Mouse (Mus musculus) layer of hippocampus, adult 11-12 months (tissue): ENCODE data around the gene Tecpr1.

ENCODE experiments used
- DNase-seq: peaks from one replicate; pipeline ENCODE4 v3.0.0; 2022; ENCODE audit warnings: low spot score

The Tecpr1 gene

GRCm38 (mm10) chr5:144207478-144207877 is 15.9 kb downstream of the Tecpr1 start:
- peak; percentile 59 for DNase-seq

DNA sequence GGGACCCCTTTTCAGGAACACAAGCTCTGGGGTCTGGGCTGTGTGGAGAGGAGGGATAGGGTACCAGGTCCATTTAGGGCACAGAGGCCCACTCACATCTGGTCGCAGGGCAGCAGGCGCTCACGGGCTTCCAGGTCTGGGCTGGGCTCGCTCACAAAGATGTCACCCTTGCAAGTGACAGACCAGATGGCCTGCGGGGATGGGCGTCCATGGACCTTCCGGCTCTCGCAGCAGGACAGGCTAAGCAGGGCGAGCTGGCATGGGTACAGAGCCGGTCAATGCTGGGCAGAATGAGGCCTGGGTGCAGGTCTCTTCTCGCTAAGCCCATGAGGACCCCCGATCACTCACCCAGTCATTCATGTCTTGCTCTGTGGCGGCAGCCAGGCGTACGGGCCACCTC is 17.3 kb downstream of the Tecpr1 start:
- DNase-seq, result no peak

- no peak for DNase-seq
Measured at GRCm38 (mm10) chr5:144204911-144205310, 18.5 kb downstream of the Tecpr1 start.

DNA sequence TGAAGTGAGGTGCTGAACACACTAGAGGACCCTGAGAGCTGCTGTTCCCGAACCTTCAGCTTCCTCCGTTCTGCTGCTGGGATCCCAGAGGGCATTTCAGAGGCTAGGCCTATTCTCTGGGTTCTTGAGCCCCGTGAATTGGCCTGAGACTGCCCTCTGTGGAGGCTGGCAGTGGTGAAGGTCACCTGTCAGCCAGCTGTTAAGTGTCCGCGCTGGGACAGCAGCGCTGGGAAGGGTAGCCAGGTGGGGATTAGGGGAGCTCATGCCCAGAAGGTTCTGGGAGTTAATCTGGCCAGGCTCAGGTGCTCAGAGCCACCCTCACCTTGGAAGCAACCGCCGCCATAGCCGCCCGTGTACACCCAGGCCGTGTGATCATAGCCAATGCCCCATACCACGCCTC is 19.1 kb downstream of the Tecpr1 start:
- DNase-seq, result no peak

DNA sequence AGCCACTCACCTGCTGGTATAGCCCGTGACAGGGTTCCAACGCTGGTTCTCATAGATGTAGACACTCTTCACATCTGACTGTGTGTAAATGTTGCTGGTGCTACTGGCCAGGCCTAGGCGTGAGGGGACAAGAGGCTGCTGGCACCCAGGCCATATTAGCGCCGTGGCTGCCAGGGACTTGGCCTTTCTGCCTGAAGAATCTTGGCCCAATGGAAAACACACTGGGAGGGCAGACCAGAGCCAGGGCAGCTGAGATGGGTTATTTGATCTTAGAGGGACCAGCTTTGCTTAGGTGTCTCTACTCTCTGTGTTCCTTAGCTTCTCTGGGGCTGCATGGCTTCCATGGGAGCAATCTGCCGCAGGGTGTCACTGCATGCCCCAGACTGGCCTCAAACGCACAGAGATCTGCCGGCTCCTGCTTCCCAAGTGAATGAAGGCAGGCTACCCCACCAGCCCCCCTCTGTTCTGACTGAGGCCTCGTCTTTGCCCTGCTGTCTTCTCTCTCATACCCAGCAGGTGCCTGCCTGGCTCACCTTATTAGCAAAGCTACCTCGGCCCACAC is 19.9 kb downstream of the Tecpr1 start:
- DNase-seq, result no peak

DNA sequence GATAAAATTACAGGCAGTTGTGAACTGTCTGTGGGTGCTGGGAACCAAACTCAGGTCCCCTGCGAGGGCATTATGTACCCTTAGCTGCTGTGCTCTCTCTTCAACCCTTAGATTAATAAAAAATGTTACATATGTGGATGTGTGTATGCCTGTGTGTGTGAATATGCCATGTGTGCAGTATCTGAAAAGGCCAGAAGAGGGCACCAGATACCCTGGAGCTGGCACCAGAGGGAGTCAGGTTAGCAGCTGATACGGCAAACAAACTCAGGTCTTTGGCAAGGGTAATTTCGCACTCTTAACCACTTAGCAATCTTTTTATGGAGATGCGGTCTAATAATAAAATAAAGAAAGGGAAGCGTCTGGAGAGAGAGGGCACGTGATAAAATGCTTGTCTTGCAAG is 21.0 kb downstream of the Tecpr1 start:
- DNase-seq, result no peak

DNA sequence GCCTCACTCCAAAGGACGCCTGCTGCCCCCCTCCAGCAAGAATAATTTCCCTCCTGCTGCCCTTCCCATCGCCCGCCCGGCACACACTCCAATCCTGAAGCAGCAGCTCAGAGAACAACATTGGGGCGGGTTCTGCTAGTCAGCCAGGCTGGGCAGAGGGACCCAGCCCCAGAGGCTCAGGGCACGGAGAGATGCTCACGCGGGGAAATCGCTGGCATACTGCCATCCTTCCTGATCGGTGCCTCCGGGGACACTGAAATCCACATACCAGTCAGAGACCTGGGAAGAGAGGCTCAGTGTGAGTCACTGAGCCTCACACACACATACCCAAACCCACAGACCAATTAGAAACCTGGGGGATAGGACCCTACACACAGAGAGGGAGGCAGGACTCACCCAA is 22.8 kb downstream of the Tecpr1 start:
- no peak for DNase-seq

DNA sequence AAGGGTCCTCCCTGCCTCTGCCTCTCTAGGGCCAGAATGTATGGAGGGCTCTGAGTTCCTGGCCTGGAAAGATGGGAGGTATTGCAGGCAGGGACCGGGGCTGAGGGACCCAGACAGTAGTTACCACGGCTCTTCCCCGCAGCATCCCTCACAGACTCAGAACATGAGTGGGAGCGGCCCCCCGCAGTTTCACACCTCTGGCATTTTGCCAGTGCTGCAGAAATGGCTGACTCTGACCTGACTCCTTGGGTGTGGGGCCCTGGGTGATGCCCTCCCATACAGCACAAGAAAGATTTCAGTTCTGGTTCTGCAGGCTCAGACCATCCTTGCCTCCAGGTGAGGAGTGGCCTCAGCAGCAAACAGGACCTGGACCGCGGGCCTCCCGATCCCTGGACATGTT is 27.8 kb downstream of the Tecpr1 start:
- DNase-seq, result no peak

GRCm38 (mm10) chr5:144194416-144194815 is 29.0 kb downstream of the Tecpr1 start:
- no peak for DNase-seq

GRCm38 (mm10) chr5:144192673-144193072 is 30.7 kb downstream of the Tecpr1 start:
- DNase-seq, result no peak

GRCm38 (mm10) chr5:144191026-144191425 is 32.4 kb downstream of the Tecpr1 start:
- no peak for DNase-seq

DNA sequence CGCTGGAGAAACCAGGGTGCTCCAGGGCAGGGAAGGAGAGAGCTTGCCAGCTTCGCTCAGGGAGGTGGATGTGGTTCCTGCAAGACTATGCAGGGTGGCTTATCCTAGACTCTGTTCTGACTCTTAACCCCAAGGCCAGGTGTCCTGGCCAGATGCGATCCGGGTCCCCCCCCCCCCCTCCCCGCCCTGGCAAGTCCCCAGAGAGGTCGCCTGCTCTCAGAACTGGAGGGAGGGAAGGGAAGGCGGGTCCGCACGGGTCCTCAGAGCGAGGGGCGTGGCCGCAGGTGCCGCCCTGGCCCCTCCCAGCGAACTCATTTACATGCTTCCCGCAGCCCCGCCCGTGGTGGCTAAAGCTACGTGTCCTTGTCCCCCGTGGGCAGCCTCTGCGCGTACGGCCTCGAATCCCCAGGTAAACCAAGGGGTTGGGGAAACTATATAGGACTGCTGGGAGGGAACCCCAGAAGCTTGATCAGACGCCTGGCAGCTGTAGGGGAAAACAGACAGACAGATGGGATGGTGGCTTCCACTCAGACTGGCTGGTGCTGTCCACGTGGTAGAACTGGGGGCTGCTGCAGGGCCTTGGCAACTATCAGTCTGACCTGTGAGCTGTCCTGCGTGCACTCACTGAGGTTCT is 33.3 kb downstream of the Tecpr1 start, which contains the start of gene Bhlha15:
Bhlha15 (plus strand) TSS at position 337 of the 634 bp plus-strand sequence.
- DNase-seq, result no peak

DNA sequence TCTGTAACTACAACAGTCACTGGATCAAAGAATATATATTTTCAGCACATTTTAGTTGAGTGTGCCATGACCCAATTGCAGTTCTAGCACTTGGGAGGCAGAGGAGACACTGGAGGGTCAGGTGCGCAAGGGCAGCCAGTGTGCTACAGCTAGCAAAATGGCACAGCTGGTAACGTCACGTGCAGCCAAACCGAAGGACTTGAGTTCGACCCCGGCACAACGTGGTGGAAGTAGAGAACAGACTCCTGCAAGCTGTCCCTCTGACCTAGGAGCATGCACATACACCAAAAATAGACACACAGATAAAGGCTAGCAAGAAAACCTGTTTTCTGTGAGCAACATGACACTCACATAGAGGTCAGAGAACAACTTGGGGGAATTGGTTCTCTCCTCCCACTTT is 34.1 kb downstream of the Tecpr1 start:
- no peak for DNase-seq

- no peak for DNase-seq
Measured at GRCm38 (mm10) chr5:144188422-144188821, 35.0 kb downstream of the Tecpr1 start.

DNA sequence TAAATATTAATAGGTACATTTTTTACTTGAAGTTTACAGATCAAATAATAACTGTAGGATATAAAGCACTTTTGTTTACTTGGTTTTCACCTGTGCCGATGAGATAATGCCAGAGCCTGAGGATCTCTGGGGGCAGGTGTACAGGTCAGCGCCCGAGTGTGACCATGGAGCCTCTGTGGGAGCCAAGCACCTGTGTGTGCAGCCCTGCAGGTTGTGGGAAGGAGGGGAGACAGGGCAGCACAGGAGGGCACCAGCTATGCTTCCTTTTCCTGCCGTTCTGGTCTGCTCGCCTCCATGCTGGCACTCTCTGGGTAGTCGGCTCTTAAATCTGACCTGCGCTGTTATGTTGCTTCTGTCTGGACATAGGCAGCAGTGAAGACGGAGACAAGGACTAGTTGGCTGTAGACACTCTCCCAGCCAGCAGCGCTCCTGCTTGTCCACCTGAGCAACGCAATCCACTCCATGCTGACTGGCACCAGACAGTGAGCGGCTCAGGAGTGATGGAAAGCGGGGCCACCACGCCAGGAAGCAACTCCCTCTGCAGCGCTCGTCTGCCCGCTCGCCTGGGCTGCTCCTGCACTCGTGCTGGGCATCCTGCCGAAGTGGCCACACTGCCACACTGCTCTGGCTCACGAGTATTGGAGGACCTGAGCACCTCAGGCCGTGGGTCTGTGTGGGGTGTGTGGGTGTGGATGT is 38.9 kb downstream of the Tecpr1 start:
- no peak for DNase-seq

DNA sequence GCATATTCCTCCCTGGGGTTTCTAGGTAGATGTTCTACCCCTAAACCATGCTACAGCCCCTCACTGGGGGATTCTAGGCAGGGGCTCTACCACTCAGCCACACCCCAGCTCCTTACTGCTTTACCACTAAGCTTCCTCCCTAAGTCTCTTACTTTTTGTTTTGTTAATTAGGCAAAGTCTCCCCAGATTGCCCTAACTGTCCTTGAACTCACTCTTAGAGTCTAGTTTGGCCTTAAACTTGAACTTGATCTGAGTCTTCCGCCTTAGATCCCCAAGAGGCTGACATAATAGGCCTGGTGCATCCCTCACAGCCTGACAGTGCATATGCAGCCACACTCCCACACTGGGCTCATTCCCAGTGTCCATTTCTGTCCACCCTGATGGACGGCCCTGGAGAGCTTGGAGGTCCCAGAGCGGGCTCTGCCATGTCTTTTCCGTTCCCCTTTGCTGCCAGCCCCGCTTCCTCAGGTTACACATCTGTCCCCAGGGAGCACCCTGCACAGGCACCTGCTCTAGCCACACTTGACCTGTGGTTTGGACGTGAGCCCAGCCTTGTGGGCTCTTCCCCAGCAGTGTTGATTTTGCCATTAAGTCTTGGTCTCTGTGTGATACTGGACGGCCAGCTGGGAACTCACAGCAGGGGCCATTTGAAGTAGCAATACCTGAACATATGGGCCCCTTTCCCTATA is 39.6 kb downstream of the Tecpr1 start:
- no peak for DNase-seq

DNA sequence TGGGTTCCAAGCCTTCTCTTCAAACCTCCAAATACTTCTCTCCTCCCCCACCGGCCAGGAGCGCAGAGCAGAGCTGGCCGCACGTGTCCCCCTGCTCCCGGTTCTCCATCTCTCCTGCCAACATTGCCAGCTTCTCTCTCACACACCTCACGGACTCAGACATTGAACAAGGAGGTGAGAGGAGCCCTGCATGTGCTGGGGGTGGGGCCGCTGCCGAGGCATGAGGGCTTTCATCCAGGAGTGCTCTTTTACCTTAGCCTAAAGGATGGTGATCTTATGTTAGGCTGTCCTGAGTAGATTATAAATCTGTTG is 40.2 kb downstream of the Tecpr1 start:
- no peak for DNase-seq

GRCm38 (mm10) chr5:144182542-144183247 is 40.7 kb downstream of the Tecpr1 start:
- DNase-seq, result no peak

GRCm38 (mm10) chr5:144181249-144181648 is 42.2 kb downstream of the Tecpr1 start:
- no peak for DNase-seq

- DNase-seq, result no peak
Measured at GRCm38 (mm10) chr5:144178216-144178615, 45.2 kb downstream of the Tecpr1 start.

- no peak for DNase-seq
Measured at GRCm38 (mm10) chr5:144173648-144174047, 49.8 kb downstream of the Tecpr1 start.

- no peak for DNase-seq
Measured at GRCm38 (mm10) chr5:144169275-144169975, 54.0 kb downstream of the Tecpr1 start.
